Mouse (Mus musculus) midbrain, embryonic 11.5 days (tissue): Measurements from ENCODE around the gene Sema3e. TPM values are rescaled to one million over a fixed set of nuclear protein-coding genes. Genes with fewer than 3 reads are reported as not detected.

Source experiments
- ATAC-seq: fragments of 200-750 bp; cut with Nextera tagmentation; 2 replicates; pipeline ENCODE4 v1.8.0; 2017; ENCODE audit warnings: moderate TSS enrichment, moderate library complexity; ENCODE audit not compliant: low FRiP score
- DNase-seq: peaks from one replicate; pipeline ENCODE4 v3.0.0; 2015; ENCODE audit warnings: low spot score; ENCODE audit errors: missing footprints
- H3K27ac ChIP-seq: fragments of 300-500 bp; sonication (generic); 2 replicates; pipeline ENCODE4 v1.5.1; 2014; ENCODE audit warnings: low read depth, low read length
- H3K27me3 ChIP-seq: fragments of 300-500 bp; sonication (generic); 2 replicates; pipeline ENCODE4 v1.6.1; 2014; ENCODE audit warnings: mild to moderate bottlenecking, low read length, moderate library complexity, mixed read lengths; ENCODE audit not compliant: control insufficient read depth, insufficient read depth
- H3K36me3 ChIP-seq: fragments of 300-500 bp; sonication (generic); 2 replicates; pipeline ENCODE4 v1.6.1; 2014; ENCODE audit warnings: mild to moderate bottlenecking, low read length, moderate library complexity, mixed read lengths; ENCODE audit not compliant: control insufficient read depth, insufficient read depth
- H3K4me1 ChIP-seq: fragments of 300-500 bp; sonication (generic); 2 replicates; pipeline ENCODE4 v1.6.1; 2014; ENCODE audit warnings: low read length; ENCODE audit not compliant: control insufficient read depth, insufficient read depth
- H3K4me2 ChIP-seq: fragments of 300-500 bp; sonication (generic); 2 replicates; pipeline ENCODE4 v1.6.1; 2014; ENCODE audit warnings: mild to moderate bottlenecking, moderate library complexity
- H3K4me3 ChIP-seq: fragments of 300-500 bp; sonication (generic); 2 replicates; pipeline ENCODE4 v1.5.1; 2014; ENCODE audit warnings: low read depth, low read length
- H3K9ac ChIP-seq: fragments of 300-500 bp; sonication (generic); 2 replicates; pipeline ENCODE4 v1.6.1; 2014; ENCODE audit warnings: low read length
- H3K9me3 ChIP-seq: fragments of 300-500 bp; sonication (generic); 2 replicates; pipeline ENCODE4 v1.6.1; 2016; ENCODE audit warnings: low read length; ENCODE audit not compliant: control insufficient read depth
- WGBS: fragments of 180-500 bp; shearing (Covaris S2); extraction: QIAGEN DNeasy Blood & Tissue Kit; methylation state at CpG from one replicate; pipeline ENCODE4 v1.1.7; 2014; 5-methylcytosine and 5-hydroxymethylcytosine counted together
- polyA plus RNA-seq: library from polyadenylated mRNA; unstranded; fragments of >200 nt; fragmentation: Nextera tagmentation; extraction: Ambion mirVana; gene quantifications from 2 replicates; pipeline ENCODE4 v1.2.1, GENCODE M21; 2014

Sema3e gene
- polyA plus RNA-seq, 1 experiment from 2014 or later: 1.8 TPM

GRCm38 (mm10) chr5:14163280-14163679 is 138.2 kb downstream of the Sema3e start:
- ATAC-seq (no peak), DNase-seq (peak; percentile 35)
- H3K4me2 ChIP-seq: no peak overlapping the region
- WGBS: 88% methylated on average over 3 of the region's 3 CpGs
- H3K4me1 ChIP-seq: no peaks in the 10 kb centered on the region
- H3K36me3 ChIP-seq: no peaks in the 10 kb centered on the region
- H3K27me3 ChIP-seq: no peaks in the 10 kb centered on the region
- no peak overlapping the region for H3K27ac ChIP-seq
- no peak overlapping the region for H3K9ac ChIP-seq
- H3K4me3 ChIP-seq: no peak overlapping the region
- no peaks in the 10 kb centered on the region for H3K9me3 ChIP-seq

- ATAC-seq (no peak), DNase-seq (peak; percentile 79)
- H3K4me3 ChIP-seq: no peak overlapping the region
- no peaks in the 10 kb centered on the region for H3K36me3 ChIP-seq
- no peaks in the 10 kb centered on the region for H3K27me3 ChIP-seq
- no peak overlapping the region for H3K4me2 ChIP-seq
- WGBS: 63% methylated on average over 3 of the region's 3 CpGs
- H3K9me3 ChIP-seq: no peaks in the 10 kb centered on the region
- no peak overlapping the region for H3K9ac ChIP-seq
- H3K27ac ChIP-seq: no peak overlapping the region
- H3K4me1 ChIP-seq: no peaks in the 10 kb centered on the region
Observed at GRCm38 (mm10) chr5:14167776-14168175, 142.7 kb downstream of the Sema3e start.

GRCm38 (mm10) chr5:14173355-14174183 is 148.5 kb downstream of the Sema3e start:
- Histone ChIP-seq H3K9ac (no peak overlapping the region), H3K27me3 (no peaks in the 10 kb centered on the region), H3K4me2 (no peak overlapping the region), H3K9me3 (no peaks in the 10 kb centered on the region), H3K36me3 (no peaks in the 10 kb centered on the region), H3K4me1 (no peaks in the 10 kb centered on the region), H3K4me3 (no peak overlapping the region), H3K27ac (no peak overlapping the region)
- ATAC-seq (no peak), DNase-seq (peak; percentile 77)
- WGBS: 87% methylated on average over 10 of the region's 10 CpGs

GRCm38 (mm10) chr5:14180571-14180970 is 155.5 kb downstream of the Sema3e start:
- no peak overlapping the region for H3K4me3 ChIP-seq
- H3K27ac ChIP-seq: no peak overlapping the region
- no peaks in the 10 kb centered on the region for H3K36me3 ChIP-seq
- peak; percentile 54 for DNase-seq
- no peaks in the 10 kb centered on the region for H3K27me3 ChIP-seq
- H3K4me2 ChIP-seq: no peak overlapping the region
- H3K9me3 ChIP-seq: no peaks in the 10 kb centered on the region
- H3K9ac ChIP-seq: no peak overlapping the region
- 83% methylated on average over 10 of the region's 10 CpGs for WGBS
- H3K4me1 ChIP-seq: no peaks in the 10 kb centered on the region
- ATAC-seq: no peak

GRCm38 (mm10) chr5:14182156-14182555 is 157.1 kb downstream of the Sema3e start:
- Histone ChIP-seq H3K4me2 (no peak overlapping the region), H3K27ac (no peak overlapping the region), H3K36me3 (no peaks in the 10 kb centered on the region), H3K27me3 (no peaks in the 10 kb centered on the region), H3K4me3 (no peak overlapping the region), H3K9ac (no peak overlapping the region), H3K9me3 (no peaks in the 10 kb centered on the region), H3K4me1 (no peaks in the 10 kb centered on the region)
- 91% methylated on average over 11 of the region's 11 CpGs for WGBS
- ATAC-seq: no peak
- DNase-seq: no peak

- ATAC-seq (peak; percentile 92), DNase-seq (no peak)
- Histone ChIP-seq H3K9me3 (no peaks in the 10 kb centered on the region), H3K36me3 (no peaks in the 10 kb centered on the region), H3K4me1 (no peaks in the 10 kb centered on the region), H3K9ac (no peak overlapping the region), H3K4me2 (no peak overlapping the region), H3K4me3 (no peak overlapping the region), H3K27ac (no peak overlapping the region), H3K27me3 (no peaks in the 10 kb centered on the region)
- 66% methylated on average over 6 of the region's 6 CpGs for WGBS
Observed at GRCm38 (mm10) chr5:14195172-14195819, 170.2 kb downstream of the Sema3e start.

GRCm38 (mm10) chr5:14198344-14199040 is 173.4 kb downstream of the Sema3e start:
- DNase-seq (no peak), ATAC-seq (no peak)
- H3K9ac ChIP-seq: no peak overlapping the region
- no peaks in the 10 kb centered on the region for H3K4me1 ChIP-seq
- H3K27me3 ChIP-seq: no peaks in the 10 kb centered on the region
- WGBS: 78% methylated on average over 3 of the region's 3 CpGs
- H3K27ac ChIP-seq: no peak overlapping the region
- no peak overlapping the region for H3K4me2 ChIP-seq
- no peak overlapping the region for H3K4me3 ChIP-seq
- H3K9me3 ChIP-seq: no peaks in the 10 kb centered on the region
- H3K36me3 ChIP-seq: no peaks in the 10 kb centered on the region

GRCm38 (mm10) chr5:14206794-14207193 is 181.7 kb downstream of the Sema3e start:
- Histone ChIP-seq H3K27me3 (no peaks in the 10 kb centered on the region), H3K4me1 (no peaks in the 10 kb centered on the region), H3K9me3 (no peaks in the 10 kb centered on the region), H3K4me2 (no peak overlapping the region), H3K27ac (no peak overlapping the region), H3K4me3 (no peak overlapping the region), H3K36me3 (no peaks in the 10 kb centered on the region), H3K9ac (no peak overlapping the region)
- no peak for ATAC-seq
- no peak for DNase-seq
- 83% methylated on average over 2 of the region's 2 CpGs for whole genome bisulfite sequencing

GRCm38 (mm10) chr5:14209962-14210361 is 184.9 kb downstream of the Sema3e start:
- no peak overlapping the region for H3K4me3 ChIP-seq
- no peak overlapping the region for H3K27ac ChIP-seq
- no peak for ATAC-seq
- H3K4me2 ChIP-seq: no peak overlapping the region
- H3K9me3 ChIP-seq: no peaks in the 10 kb centered on the region
- no peak overlapping the region for H3K9ac ChIP-seq
- no peaks in the 10 kb centered on the region for H3K4me1 ChIP-seq
- no peak for DNase-seq
- no peaks in the 10 kb centered on the region for H3K27me3 ChIP-seq
- no peaks in the 10 kb centered on the region for H3K36me3 ChIP-seq
- WGBS: 88% methylated on average over 3 of the region's 3 CpGs
